Mouse (Mus musculus) spleen, adult 12 weeks (tissue): ENCODE measurements at regions not wholly inside any gene's neighbourhood (a gene's known extent, or its start where the extent isn't known, plus 50 kb on each side); places are given as distances from the start of the nearest gene placed in this dataset.
"Not testable (repeated sequence)": the region's sequence is repeated elsewhere in the genome, so short reads cannot be mapped to it uniquely, and the experiment has no call there.

Source experiments
- DNase-seq: peaks from one replicate; pipeline ENCODE4 v3.0.0; 2022; ENCODE audit warnings: low spot score

DNA sequence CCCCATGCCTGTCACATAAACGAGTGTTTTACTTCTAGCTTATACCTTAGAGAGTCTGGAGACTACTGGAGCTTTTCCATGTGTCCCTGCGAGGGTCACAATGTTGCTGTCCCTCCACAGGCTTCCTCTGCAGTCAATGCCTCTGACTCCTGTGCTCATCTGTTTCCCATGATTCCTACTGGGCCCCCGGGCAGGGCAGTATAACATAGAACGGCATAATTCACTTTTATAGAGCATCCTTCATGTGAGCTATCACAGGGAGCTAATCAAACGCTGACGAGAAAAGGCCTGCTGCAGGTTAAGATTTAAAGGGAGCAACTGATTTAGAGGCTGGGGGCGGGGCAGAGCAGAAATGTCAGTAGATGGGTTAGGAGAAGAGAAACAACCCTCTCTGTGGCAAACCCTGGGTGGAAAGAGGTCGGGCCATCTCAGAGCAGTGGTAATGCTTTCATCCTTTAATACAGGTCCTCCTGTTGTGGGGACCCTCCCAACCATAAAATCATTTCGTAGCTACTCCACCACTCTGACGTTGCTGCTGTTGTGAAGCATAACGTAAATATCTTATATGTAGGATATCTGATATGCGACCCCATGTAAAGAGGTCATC is 168.5 kb upstream of the Cdkn3 start:
- no peak for DNase-seq

DNA sequence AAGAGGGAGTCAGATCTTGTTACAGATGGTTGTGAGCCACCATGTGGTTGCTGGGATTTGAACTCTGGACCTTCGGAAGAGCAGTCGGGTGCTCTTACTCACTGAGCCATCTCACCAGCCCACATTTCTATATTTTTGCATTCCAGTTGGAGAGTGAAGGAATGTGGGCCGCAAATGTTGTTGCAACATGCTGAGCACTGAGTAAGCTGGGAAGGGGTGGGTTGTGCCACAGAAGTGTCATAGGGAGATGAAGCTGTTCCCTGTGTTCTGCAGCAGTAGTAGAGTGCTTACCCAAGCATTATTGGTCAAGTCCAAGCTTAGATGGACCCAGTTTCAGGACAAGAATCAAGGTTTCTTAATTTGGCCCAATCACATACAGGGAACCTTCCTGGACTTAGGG is 169.1 kb upstream of the Cdkn3 start:
- DNase-seq = no peak

DNA sequence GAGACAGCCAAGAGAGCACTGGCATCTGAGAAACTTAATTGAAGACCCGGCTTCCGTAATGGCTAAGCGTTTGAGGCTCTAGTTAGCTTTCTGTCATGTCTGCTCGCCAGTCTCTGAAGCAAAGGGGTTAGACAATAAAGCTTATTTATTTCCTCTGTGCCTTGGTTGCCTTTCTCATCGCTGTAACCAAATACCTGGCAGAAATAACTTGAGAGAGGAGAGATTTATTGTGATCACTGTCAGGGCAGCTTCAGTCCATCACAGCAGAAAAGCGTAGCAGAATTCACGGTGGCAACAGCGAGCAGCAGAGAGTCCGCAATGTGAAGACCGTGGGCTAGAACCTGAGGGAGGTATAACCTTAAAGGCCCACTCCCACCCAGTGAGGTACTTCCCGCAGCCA is 174.2 kb upstream of the Cdkn3 start:
- no peak for DNase-seq

DNA sequence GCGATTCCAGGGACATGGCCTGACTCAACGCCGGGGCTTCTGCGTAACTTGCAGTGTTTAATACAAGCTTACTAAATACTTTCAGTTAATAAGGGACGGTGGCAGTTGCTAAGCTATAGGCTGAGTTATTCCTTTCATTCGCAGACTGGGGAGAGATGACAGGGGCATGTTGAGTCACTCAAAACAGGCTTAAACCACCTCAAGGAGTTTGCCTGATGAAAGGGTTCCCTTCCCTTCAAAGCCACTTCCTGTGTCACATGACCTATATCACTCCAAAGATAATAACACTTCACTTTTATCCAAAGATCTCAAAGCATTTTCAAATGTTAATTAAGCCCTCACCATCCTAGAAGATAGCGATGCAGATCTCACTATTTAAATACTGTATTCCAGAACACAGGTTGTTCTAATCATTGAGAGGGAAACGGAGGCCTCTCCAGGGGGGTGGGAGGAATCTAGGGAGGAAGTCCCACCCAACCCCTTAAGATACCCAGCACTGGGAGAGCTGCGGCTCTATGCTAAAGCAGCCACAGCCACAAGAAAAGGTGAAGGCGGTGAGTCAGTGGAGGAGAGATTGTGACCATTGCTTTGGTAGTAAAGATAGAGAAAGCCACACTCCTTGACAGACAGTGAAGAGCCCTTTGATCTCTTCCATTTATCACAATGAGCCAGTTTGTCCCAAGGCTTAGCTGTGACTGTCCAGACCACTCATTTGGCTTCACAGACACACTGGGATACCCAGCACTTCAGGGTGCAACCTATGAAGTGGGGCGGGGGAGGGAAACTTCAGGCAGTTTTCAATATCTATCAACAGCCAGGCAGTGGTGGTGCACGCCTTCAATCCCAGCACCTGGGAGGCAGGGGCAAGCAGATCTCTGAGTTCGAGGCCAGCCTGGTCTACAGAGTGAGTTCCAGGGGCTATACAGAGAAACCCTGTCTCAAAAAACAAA is 182.0 kb upstream of the Cdkn3 start:
- DNase-seq = no peak

DNA sequence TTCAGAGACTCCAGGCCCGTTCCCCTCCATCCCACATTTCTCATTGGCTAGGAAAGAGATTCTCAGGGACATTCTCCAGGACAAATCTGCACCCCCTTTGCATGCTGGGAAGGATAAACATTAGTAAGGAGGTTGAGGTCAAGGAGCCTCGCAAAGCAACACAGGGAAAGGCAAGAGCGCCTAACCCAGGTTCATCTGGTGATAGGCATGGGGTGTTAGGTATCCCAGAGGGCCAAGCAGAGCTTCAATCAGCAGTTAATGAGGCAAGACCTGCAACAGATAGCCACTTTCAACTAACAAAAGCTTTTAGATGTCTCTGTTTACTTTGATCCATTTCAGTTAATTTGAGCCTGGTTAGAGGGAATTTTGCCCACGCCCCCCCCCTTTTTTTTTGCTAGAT is 184.5 kb upstream of the Cdkn3 start:
- no peak for DNase-seq

DNA sequence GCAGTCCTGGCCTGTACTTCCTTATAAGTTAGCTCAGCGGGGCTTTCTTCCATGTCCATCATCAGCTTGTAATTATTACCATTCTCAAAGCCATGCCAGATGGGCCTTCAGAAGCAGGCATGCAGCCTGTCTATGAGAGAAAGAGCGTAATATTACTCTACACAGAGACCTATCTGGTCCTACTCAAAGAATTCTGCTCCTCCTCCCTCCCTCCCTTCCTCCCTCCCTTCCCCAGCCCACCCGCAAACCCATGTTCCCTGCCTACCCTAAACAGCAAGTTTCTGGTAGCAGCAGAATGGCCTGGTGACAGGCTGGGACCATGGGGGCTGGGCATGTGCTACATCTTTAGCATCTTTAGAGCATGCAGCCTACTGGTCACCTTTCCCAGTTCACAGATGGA is 184.9 kb upstream of the Cdkn3 start:
- no peak for DNase-seq

DNA sequence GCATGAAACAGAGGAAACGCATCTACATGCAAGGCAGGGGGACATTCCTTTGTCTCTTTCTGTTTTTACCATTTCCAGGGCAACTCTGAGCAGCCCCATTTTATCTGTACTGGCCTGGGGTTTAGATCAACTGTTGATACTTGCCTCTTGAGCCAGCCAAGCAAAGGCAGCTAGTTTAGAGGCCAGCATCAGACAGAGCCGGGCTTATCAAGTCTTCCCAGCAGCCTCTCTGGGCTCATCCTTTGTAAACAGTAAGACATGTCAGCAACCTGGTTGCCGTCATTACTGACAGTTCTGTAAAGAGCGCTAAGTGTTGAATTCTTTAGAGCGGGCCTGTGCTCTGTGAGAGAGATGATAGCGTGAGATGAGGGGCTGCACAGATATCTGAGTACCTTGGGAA is 182.9 kb upstream of the Bmp4 start:
- DNase-seq = no peak

DNA sequence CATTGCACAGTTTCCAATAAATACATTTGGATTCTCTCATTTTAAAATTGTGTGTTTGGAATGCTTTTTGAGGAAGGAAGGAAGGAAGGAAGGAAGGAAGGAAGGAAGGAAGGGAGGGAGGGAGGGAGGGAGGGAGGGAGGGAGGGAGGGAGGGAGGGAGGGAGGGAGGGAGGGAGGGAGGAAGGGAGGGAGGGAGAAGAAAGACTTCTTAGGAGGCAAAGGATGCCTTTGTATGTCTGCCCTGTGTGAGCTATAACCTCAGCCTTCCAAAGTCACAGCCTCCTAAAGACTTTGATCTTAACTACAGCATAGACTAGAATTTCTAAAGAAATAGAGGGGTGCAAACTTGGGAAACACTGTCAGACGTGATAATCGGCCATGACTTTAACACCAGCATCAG is 182.5 kb upstream of the Bmp4 start:
- DNase-seq = not testable (repeated sequence)

DNA sequence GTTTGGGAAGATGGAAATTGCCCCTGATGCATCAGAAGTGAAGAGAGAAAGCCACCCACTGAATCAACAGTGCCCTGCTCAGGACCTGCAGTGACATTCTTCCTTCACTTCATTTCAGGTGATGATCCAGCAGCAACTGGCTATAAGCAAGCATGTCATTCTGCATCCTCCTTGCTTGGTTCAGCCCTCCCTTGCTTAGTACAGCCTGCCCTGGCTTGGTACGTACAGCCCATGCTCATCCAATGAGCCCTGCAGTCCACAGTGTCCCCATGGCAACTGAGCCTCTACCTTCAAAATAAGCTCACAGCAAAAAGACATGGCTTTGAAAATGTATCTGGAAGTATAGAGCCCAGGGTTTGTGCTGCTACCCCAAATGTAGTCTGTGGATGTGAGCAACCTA is 181.4 kb upstream of the Bmp4 start:
- no peak for DNase-seq

DNA sequence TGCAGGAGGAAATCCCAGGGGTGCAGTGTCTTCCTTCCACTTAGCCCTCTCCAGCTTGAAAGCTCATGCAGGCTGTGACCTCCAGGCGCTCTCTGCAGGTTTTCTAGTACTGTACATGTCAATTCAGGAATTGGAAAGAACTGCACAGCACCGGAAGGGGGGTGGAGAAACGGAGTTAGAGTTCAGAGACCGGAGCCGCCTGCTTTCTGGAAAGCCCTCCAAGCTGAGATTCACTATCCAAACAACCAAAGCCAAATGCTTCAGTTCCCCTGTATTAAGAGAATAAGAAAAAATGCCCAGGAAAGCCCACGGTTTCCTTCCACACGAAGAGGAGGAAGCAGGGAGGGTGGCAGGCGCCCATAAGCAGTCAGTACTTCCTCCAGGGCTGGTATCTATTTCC is 178.8 kb upstream of the Bmp4 start:
- no peak for DNase-seq

DNA sequence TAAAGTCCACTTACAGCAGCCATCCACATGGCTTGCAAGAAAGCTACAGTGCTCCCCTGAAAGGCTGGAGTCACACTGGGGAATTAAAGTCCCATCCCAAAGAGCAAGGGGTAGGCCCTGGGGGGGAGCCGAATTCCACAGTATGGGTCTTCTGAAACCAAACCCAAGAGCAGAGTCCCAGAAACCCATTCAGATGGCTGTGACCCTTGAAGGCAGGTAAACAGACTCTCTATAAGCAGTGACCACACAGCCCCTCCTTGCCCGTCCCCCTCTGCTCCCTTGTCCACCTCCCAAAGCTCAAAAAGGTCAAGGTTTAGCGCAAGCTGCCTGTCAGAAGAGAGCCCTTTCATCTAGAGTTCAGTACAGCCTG is 176.9 kb upstream of the Bmp4 start:
- DNase-seq = no peak

DNA sequence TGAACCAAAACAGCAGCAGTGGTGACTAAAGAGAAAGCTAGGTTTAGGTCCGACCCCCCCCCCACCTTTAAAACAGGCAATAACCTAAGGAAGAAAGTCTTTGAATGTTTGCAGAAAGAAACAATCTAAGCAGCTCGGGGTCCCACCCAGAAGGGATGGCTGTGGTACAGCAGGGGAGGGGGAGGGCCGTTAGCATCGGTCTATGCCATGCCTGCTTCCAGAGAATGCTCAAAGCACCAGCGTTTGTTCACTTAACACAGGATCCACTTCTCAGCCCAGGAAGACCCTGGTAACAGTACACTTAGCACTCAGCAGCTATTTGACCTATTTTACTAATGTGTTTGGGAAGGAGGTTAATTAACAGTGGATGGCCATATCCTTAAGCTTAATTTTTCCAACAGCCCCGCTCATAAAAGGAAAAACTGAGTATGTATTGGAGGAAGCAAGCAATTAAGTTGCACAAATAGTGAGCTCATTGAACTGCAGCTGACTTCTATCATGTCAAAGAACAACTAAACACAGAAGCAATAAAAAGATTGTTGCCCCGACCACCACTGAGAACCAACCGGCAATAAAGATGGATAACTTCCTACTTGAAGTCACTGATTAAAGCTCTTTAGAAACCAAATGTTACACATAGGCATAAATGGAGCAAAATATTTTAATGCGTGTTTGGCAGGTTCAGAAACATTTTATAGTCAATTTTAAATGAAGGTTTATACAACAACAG is 176.4 kb upstream of the Bmp4 start:
- no peak for DNase-seq

DNA sequence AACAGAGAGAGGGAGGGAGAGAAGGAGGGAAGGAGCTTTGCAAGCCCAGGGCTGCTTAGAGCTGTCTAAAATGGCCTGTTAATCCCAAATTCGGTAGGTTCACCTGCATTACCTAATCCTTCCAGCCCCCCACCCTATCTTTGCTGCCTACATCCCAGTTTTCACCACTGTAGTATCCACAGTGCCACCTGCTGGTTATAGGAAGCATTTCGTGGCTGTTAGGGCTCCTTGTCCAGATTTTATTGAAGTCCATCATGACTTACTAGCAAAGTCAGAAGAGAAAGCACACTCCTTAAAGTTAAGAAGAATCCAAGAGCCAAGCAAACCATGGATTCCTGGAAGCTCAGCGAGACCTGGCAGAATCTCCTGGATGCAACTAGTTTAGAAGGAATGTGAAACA is 174.5 kb upstream of the Bmp4 start:
- no peak for DNase-seq

DNA sequence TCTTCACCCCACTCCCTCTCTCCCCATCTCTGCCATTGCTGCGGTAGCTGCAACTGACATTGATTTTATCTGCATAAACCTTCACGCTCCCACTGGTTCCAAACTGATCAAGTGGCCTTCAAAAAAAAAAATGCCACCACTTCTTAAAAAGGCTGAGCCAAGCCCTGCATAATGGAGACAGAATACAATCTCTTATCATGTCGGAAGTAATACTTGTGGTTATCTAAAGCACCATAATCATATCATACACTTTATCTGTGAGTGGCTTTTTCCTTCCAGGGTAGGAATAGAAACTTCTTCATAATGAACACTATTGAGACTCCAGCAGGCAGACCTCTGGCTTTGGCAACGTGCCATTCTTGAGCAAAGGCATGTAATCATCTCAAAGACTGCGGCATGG is 171.5 kb upstream of the Bmp4 start:
- DNase-seq = no peak

DNA sequence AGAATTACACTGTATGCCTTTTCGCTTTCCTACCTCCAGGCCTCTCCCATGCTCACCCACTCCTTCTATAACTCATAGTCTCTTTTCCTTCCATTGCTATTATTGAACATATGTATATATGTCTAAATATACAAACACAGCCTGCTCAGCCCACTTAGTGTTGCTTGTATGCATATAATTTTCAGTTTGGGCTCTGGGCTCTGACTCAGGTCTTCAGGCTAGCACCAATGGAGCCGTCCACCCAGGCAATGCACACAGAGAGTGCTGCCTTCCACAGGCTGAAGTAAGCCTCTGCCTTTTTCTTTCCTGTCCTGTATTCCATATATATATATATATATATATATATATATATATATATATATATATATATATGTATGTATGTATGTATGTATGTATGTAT is 162.8 kb upstream of the Bmp4 start:
- DNase-seq = no peak

DNA sequence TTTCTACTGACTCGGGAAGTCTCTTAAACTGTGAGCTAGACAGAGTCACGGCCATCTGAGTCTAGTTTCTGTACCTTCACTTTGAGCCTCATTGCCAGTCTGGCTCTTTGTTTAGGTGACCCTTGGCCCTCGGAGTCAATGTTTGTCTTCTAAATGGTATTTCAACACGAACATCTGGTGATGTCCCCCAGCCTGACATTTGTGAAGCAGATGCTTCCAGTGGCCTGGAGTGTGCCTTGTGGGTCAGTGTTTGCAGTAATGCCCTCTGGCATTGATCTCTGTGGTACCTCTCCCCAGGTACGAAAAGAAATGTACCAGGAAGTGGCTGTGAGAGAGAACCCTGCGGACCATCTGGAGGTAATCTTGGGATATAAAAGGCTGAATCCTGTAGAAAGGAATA is 155.7 kb upstream of the Bmp4 start:
- DNase-seq = no peak

DNA sequence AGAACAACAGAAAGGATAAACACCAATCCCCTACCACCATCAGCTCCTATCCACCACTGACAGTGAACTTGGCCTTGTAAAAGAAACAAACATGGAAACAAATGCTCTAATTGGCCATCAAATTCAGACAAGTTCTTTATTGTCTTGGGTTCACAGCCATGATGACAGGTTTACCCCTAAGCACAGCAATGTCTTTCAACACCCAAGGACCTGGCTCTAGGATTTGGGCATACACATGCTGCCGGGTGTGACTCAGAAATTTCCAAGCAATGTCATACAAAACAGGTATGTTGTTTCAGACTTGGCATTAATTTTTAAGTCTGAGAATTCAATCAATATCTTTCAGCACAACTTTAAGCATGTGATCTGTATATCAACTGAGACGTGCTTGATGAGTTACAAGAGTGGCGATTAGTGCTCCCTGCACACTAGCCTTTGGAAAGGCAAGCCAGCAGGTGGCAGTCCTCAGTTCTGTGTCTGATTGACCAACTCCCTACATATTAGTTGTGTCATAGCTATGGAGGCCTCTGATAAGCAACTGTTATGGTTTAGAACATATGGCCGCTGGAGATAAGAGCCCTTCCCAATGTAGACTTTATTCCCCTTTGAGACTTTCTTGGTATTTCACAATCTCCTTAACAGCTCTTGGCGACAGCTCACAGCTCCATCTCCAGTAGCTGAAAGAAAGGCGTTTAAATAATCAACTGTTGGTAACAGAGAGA is 149.2 kb upstream of the Bmp4 start:
- peak; percentile 2 for DNase-seq

DNA sequence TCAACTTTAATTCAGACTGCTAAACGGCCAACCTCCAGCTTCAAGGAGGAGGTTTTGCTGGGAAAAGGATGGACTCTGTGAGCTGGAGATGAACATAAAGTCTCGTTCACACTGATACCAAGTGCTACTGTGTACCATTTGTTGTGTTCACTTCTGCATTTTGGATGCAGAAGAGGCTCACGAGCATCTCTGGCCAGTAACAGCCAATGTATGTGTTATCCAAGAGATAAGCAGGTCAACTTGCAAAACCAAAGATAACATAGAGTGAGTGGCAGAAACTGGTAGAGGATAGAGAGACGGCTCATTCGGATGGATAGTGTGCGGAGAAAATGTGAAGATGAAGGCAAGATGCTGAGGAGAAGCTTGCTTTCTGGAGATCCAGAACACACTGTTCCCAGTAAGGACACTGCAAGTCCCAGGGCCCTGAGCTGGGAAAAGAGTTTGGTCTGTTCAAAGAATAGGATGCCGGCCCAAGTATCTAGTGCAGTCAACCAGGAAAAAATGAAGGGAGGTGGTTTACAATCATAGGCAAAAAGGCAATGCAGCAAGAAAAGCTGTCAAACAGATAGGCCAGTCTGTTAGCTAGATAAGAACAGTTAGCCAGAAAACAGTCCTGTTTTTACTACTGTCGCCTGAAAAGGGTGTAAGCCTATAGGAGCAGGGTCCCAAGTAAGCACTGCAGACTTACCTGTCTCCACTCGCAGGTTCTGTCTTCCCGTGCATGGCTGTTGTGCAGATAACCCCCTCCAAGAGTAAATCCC is 145.7 kb upstream of the Bmp4 start:
- no peak for DNase-seq

DNA sequence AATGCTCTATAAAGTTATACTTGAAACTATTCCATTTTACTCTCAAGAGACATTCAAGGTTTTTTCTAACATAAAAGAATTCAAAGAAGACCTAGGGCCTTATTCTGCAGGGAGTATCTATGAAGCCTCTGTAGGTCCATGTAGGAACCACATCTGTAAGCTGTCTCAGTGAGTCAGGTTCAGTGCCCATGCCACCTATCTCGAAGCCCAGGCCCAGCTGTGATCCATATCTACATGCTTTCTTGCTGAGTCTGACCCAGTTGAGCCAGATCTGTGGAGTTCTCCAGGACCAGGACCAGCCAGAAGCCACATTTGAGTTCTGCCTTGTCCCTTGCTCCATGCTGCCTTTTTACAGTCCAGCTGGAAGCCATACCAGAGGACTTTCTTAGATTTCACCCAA is 142.2 kb upstream of the Bmp4 start:
- DNase-seq = no peak

DNA sequence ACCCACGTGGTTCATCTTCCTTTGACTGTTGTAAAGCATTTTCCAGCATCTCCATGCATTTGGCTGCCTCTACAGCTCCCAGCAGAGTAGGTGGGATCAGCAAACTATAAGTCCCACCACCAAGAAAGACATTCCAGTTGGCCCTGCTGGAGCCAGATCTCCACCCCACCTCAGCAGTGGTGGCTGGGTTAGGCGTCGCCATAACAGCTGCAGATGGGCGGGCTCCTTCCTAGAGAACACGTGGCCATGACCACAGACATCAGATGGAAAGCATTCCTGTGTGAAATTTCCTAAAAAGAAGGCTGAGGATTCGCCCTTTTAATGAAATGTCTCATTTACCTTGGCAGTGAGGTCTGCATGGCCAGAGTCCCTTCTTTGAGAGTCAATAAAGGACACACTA is 140.0 kb upstream of the Bmp4 start:
- no peak for DNase-seq

DNA sequence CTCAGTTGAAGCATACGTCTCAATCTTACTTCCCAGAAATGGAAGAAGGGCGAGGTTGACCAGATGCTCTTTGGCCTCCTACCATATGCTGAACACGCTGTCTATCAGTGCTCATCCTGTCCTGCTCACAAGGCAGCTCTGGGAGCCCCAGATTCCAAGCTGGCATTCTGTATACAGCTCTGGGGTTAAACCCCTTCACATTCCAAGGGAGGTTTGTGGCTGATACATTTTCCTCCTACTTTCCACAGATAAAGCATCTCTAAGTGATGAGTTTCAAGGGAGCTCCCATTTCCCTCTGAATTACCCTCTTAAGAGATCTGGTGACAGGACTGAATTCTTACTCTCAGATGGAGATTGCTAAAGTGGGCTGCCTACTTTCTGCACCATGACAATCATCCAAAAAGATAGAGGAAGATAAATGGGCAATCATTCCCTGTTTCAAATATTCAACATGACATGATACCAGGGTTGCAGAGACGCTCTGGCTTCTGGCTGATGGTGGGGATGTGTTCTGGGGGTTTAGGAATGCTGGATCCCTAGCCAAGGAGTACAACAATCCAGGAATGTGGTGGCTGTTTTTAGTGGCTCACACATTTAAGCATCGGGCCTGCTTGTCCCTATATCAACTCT is 138.7 kb upstream of the Bmp4 start:
- DNase-seq = no peak
